Mouse (Mus musculus) testis, adult 2 months (tissue): ENCODE results near the gene Gm28051.

Experiments
- CTCF ChIP-seq: fragments of 200-500 bp; IDR thresholded peaks from 2 replicates; pipeline ENCODE4 v1.5.1; 2012; ENCODE audit warnings: low read depth, mild to moderate bottlenecking, inconsistent platforms, low read length, moderate library complexity; ENCODE audit not compliant: control insufficient read depth, insufficient read depth, insufficient replicate concordance
- POLR2A ChIP-seq: fragments of 200-500 bp; IDR thresholded peaks from 2 replicates; pipeline ENCODE4 v1.6.1; 2012; ENCODE audit warnings: low read depth, mild to moderate bottlenecking, inconsistent platforms, low read length, moderate library complexity; ENCODE audit not compliant: control insufficient read depth

GRCm38 (mm10) chr12:102705216-102705871 is 52.2 kb downstream of the Gm28051 start:
- TF ChIP-seq CTCF = peak; percentile 86
- TF ChIP-seq POLR2A = no peak
